Comparison of ENCODE assay signal across 27 mouse cellular contexts in the genomic region with DNA sequence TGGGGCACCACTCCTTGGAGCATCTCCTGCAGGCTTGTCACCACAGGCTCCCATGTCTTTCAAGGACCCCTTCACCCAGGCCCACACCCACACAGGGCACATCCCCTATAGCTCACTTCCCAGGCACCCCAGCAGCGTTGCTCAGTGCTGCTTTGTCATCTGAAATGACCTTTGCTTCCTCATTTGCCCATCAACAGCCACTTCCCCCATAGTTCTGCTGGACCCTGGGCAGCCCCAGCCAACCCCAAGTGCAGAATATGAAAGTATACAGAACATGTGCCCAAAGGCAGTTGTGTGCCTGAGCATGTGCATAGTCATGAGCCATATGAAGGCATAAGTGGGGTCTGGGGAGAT. TPM values are rescaled to one million over a fixed set of nuclear protein-coding genes. Genes with fewer than 3 reads are reported as not detected.
DNase-seq lines count a peak whose midpoint lies in the region; ATAC-seq lines count a peak whose summit lies in the region.
"Had no signal": no experiment of that assay in that cellular context is flagged by ENCODE, and none has a peak within 500 bp of the region (broad histone marks: within the 10 kb centered on the region; RNA-seq: fewer than 3 reads in every experiment).

No protein-coding gene starts in this region.

- H3K27me3 ChIP-seq in limb, embryonic 13.5 days, result peaks cover 5% of the 10 kb centered on the region; the same call in 1 of the 2 replicates
- H3K27me3 ChIP-seq in limb, embryonic 10.5 days (ENCODE audit: low read depth, poor library complexity, severe bottlenecking), result peaks cover 16% of the 10 kb centered on the region; the same call in 1 of the 2 replicates
- H3K27me3 ChIP-seq: embryonic facial prominence, embryonic 12.5 days; forebrain, embryonic 13.5 days; forebrain, embryonic 15.5 days; Patski had no signal

- no peak overlapping the region for H3K9ac ChIP-seq in limb, embryonic 13.5 days
- H3K9ac ChIP-seq: embryonic facial prominence, embryonic 12.5 days; forebrain, embryonic 13.5 days; forebrain, embryonic 15.5 days had no signal

- H3K36me3 ChIP-seq in limb, embryonic 13.5 days, result no peaks in the 10 kb centered on the region
- no peaks in the 10 kb centered on the region for H3K36me3 ChIP-seq in limb, embryonic 10.5 days
- H3K36me3 ChIP-seq: embryonic facial prominence, embryonic 10.5 days; embryonic facial prominence, embryonic 12.5 days; forebrain, embryonic 15.5 days; G1E had no signal

- DNase-seq in limb, embryonic 10.5 days (ENCODE audit: low spot score), result no peak
- peak; percentile 1 for DNase-seq in ovary, postnatal 10 days (ENCODE audit: low spot score)
- no peak for DNase-seq in ovary, postnatal 36 days (ENCODE audit: low spot score)
- DNase-seq in heart, adult 9 months (ENCODE audit: low spot score in 2 of 2), result no peak
- no peak for DNase-seq in adrenal gland, adult 18-20 months (ENCODE audit: low spot score in 2 of 2)
- DNase-seq: adrenal gland, adult 2 months; adrenal gland, postnatal 10 days; adrenal gland, postnatal 25 days; B cell, adult 2 months; cerebellum, adult 11 months; cerebellum, adult 18-20 months; cerebellum, adult 8-10 months; cerebellum, adult 9-11 months; cerebellum, postnatal 36 days had no signal

- H3K4me1 ChIP-seq in limb, embryonic 13.5 days, result peaks cover 9% of the 10 kb centered on the region
- peaks cover 6% of the 10 kb centered on the region for H3K4me1 ChIP-seq in limb, embryonic 10.5 days
- H3K4me1 ChIP-seq: embryonic facial prominence, embryonic 12.5 days; forebrain, embryonic 13.5 days; forebrain, embryonic 15.5 days had no signal

- WGBS in limb, embryonic 13.5 days, result 48% methylated on average over 1 of the region's 1 CpGs
- WGBS in limb, embryonic 10.5 days, result 50% methylated on average over 1 of the region's 1 CpGs

- no peak overlapping the region for H3K4me2 ChIP-seq in limb, embryonic 13.5 days (replicated peaks)
- H3K4me2 ChIP-seq: embryonic facial prominence, embryonic 12.5 days; forebrain, embryonic 13.5 days; forebrain, embryonic 15.5 days had no signal

- ATAC-seq in limb, embryonic 13.5 days (ENCODE audit: low FRiP score, low read depth), result 0 out of 2 replicates have a peak, but pooled peaks have one; percentile 6
- peak; percentile 60; the same call in 1 of the 2 replicates for ATAC-seq in common myeloid progenitor, adult 5-6 weeks (replicated peaks; ENCODE audit: low read depth, poor library complexity, severe bottlenecking)
- peak; percentile 86 for ATAC-seq in megakaryocyte, adult 5-6 weeks (ENCODE audit: poor library complexity, severe bottlenecking)
- ATAC-seq: activated CD4-positive, CD25-positive, alpha-beta regulatory T cell, adult 4 months; CD4-positive, CD25-positive, alpha-beta regulatory T cell, adult 4 months; forebrain, embryonic 13.5 days; forebrain, embryonic 15.5 days; Patski had no signal

- no peak overlapping the region for H3K27ac ChIP-seq in limb, embryonic 13.5 days
- no peak overlapping the region for H3K27ac ChIP-seq in limb, embryonic 10.5 days
- H3K27ac ChIP-seq: embryonic facial prominence, embryonic 10.5 days; embryonic facial prominence, embryonic 12.5 days; forebrain, embryonic 13.5 days; forebrain, embryonic 15.5 days had no signal

- no peak overlapping the region for H3K4me3 ChIP-seq in limb, embryonic 13.5 days
- no peak overlapping the region for H3K4me3 ChIP-seq in limb, embryonic 10.5 days
- H3K4me3 ChIP-seq: embryonic facial prominence, embryonic 10.5 days; embryonic facial prominence, embryonic 12.5 days; forebrain, embryonic 13.5 days; forebrain, embryonic 15.5 days had no signal

- H3K9me3 ChIP-seq in limb, embryonic 13.5 days, result no peaks in the 10 kb centered on the region
- H3K9me3 ChIP-seq in limb, embryonic 10.5 days (replicated peaks), result no peaks in the 10 kb centered on the region
- H3K9me3 ChIP-seq: embryonic facial prominence, embryonic 10.5 days; embryonic facial prominence, embryonic 12.5 days; forebrain, embryonic 13.5 days; forebrain, embryonic 15.5 days; G1E had no signal

RNA-seq across cellular contexts. Expression of gene Trpm5, which starts 1.1 kb away (rescaled TPM):
- polyA plus RNA-seq in limb, embryonic 13.5 days (2015; fragmentation: Nextera tagmentation; extraction: Ambion mirVana), result 20.9 and 22.1 TPM in 2 replicates
- 0.88 and 1.9 TPM in 2 replicates for polyA plus RNA-seq in limb, embryonic 10.5 days (2016; fragmentation: Nextera tagmentation; extraction: Ambion mirVana)
- not detected in 2 replicates for total RNA-seq in common myeloid progenitor, adult 5-6 weeks (2017)
- not detected in 2 replicates for total RNA-seq in megakaryocyte, adult 5-6 weeks (2015)
- total RNA-seq in megakaryocyte, adult 5-6 weeks (2017), result not detected in 2 replicates
- total RNA-seq in adrenal gland, adult 18-20 months (2021), result under 1 TPM; 0.30 to 0.38 TPM
- polyA plus RNA-seq: activated CD4-positive, CD25-positive, alpha-beta regulatory T cell, adult 4 months; CD4-positive, CD25-positive, alpha-beta regulatory T cell, adult 4 months; cortical plate, adult 2 months; G1E had no signal

RNA-seq across cellular contexts. Expression of gene Kcnq1, which starts 10.6 kb away (rescaled TPM):
- 0.61 and 0.87 TPM in 2 replicates for polyA plus RNA-seq in limb, embryonic 13.5 days (2015; fragmentation: Nextera tagmentation; extraction: Ambion mirVana)
- polyA plus RNA-seq in limb, embryonic 10.5 days (2016; fragmentation: Nextera tagmentation; extraction: Ambion mirVana), result 0.94 and 1.0 TPM in 2 replicates
- not detected in 2 replicates for total RNA-seq in common myeloid progenitor, adult 5-6 weeks (2017)
- not detected in 2 replicates for total RNA-seq in megakaryocyte, adult 5-6 weeks (2015)
- not detected in 2 replicates for total RNA-seq in megakaryocyte, adult 5-6 weeks (2017)
- 1 to 10 TPM; 3.2 to 6.0 TPM for total RNA-seq in adrenal gland, adult 18-20 months (2021)
- total RNA-seq: CH12.LX, G1E had no signal
- polyA plus RNA-seq: activated CD4-positive, CD25-positive, alpha-beta regulatory T cell, adult 4 months; CD4-positive, CD25-positive, alpha-beta regulatory T cell, adult 4 months; G1E had no signal

RNA-seq across cellular contexts. Expression of gene Tssc4, which starts 26.5 kb away (rescaled TPM):
- polyA plus RNA-seq in limb, embryonic 13.5 days (2015; fragmentation: Nextera tagmentation; extraction: Ambion mirVana), result 112 and 115 TPM in 2 replicates
- polyA plus RNA-seq in limb, embryonic 10.5 days (2016; fragmentation: Nextera tagmentation; extraction: Ambion mirVana), result 145 and 157 TPM in 2 replicates
- total RNA-seq in common myeloid progenitor, adult 5-6 weeks (2017), result 25.3 and 25.5 TPM in 2 replicates
- total RNA-seq in megakaryocyte, adult 5-6 weeks (2015), result 14.0 and 19.2 TPM in 2 replicates
- total RNA-seq in megakaryocyte, adult 5-6 weeks (2017), result 17.7 and 20.5 TPM in 2 replicates
- 10 to 100 TPM; 24.0 to 26.3 TPM for total RNA-seq in adrenal gland, adult 18-20 months (2021)

RNA-seq across cellular contexts. Expression of gene Cd81, which starts 43.0 kb away (rescaled TPM):
- polyA plus RNA-seq in limb, embryonic 13.5 days (2015; fragmentation: Nextera tagmentation; extraction: Ambion mirVana), result 532 and 537 TPM in 2 replicates
- polyA plus RNA-seq in limb, embryonic 10.5 days (2016; fragmentation: Nextera tagmentation; extraction: Ambion mirVana), result 267 and 310 TPM in 2 replicates
- 187 and 210 TPM in 2 replicates for total RNA-seq in common myeloid progenitor, adult 5-6 weeks (2017)
- 17.2 and 20.3 TPM in 2 replicates for total RNA-seq in megakaryocyte, adult 5-6 weeks (2015)
- 22.5 and 25.3 TPM in 2 replicates for total RNA-seq in megakaryocyte, adult 5-6 weeks (2017)
- 100 to 1,000 TPM; 609 to 688 TPM for total RNA-seq in adrenal gland, adult 18-20 months (2021)

Comparison
In these comparisons a context has a peak if more than half of its experiments do, and no peak if none do; other contexts are left out.
1. ATAC-seq: peak in every context shown above with its lines; median percentile 86 in megakaryocyte, adult 5-6 weeks; 60 in common myeloid progenitor, adult 5-6 weeks; 6 in limb, embryonic 13.5 days.